Mouse (Mus musculus) liver, embryonic 12.5 days (tissue): ENCODE data around the gene Lrba. TPM values are rescaled to one million over a fixed set of nuclear protein-coding genes. Genes with fewer than 3 reads are reported as not detected.
A peak's percentile ranks its signal among the peaks of the same experiment; 100 is the strongest.

Experiments
- ATAC-seq: fragments of 200-750 bp; cut with Nextera tagmentation; 2 replicates; pipeline ENCODE4 v1.8.0; 2017; ENCODE audit warnings: moderate number of reproducible peaks, mild to moderate bottlenecking, moderate library complexity
- H3K27ac ChIP-seq: fragments of 300-500 bp; sonication (generic); 2 replicates; pipeline ENCODE4 v1.5.1; 2016; ENCODE audit warnings: mild to moderate bottlenecking
- H3K27me3 ChIP-seq: fragments of 300-500 bp; sonication (generic); replicated peaks from 2 replicates; pipeline ENCODE4 v1.6.1; 2016; ENCODE audit warnings: mild to moderate bottlenecking, moderate library complexity
- H3K36me3 ChIP-seq: fragments of 300-500 bp; sonication (generic); 2 replicates; pipeline ENCODE4 v1.6.1; 2016; ENCODE audit warnings: mild to moderate bottlenecking, moderate library complexity
- H3K4me1 ChIP-seq: fragments of 300-500 bp; sonication (generic); 2 replicates; pipeline ENCODE4 v1.6.1; 2016
- H3K4me2 ChIP-seq: fragments of 300-500 bp; sonication (generic); 2 replicates; pipeline ENCODE4 v1.6.1; 2016; ENCODE audit warnings: mild to moderate bottlenecking, moderate library complexity
- H3K4me3 ChIP-seq: fragments of 300-500 bp; sonication (generic); 2 replicates; pipeline ENCODE4 v1.5.1; 2016; ENCODE audit warnings: mild to moderate bottlenecking, moderate library complexity
- H3K9ac ChIP-seq: fragments of 300-500 bp; sonication (generic); 2 replicates; pipeline ENCODE4 v1.6.1; 2016; ENCODE audit warnings: mild to moderate bottlenecking, moderate library complexity
- H3K9me3 ChIP-seq: fragments of 300-500 bp; sonication (generic); replicated peaks from 2 replicates; pipeline ENCODE4 v1.6.1; 2016; ENCODE audit warnings: mild to moderate bottlenecking, moderate library complexity
- WGBS: fragments of 180-500 bp; shearing (Covaris S2); methylation state at CpG from one replicate; pipeline ENCODE4 v1.1.7; 2016; ENCODE audit not compliant: insufficient replicate concordance; 5-methylcytosine and 5-hydroxymethylcytosine counted together
- polyA plus RNA-seq: library from polyadenylated mRNA; unstranded; fragments of >200 nt; fragmentation: Nextera tagmentation; extraction: Ambion mirVana; gene quantifications from 2 replicates; pipeline ENCODE4 v1.2.1, GENCODE M21; 2016

Lrba gene
- polyA plus RNA-seq, 1 experiment from 2014 or later, result 3.6 TPM

GRCm38 (mm10) chr3:86754595-86755557 is 530.4 kb downstream of the Lrba start:
- H3K4me1 ChIP-seq, result no peaks in the 10 kb centered on the region
- 0 out of 2 replicates have a peak overlapping the region, but pooled peaks have one; percentile 1 for H3K4me2 ChIP-seq
- H3K27me3 ChIP-seq, result no peaks in the 10 kb centered on the region
- H3K27ac ChIP-seq, result no peak overlapping the region
- no peak for ATAC-seq
- H3K4me3 ChIP-seq, result no peak overlapping the region
- no peaks in the 10 kb centered on the region for H3K36me3 ChIP-seq
- 67% methylated on average over 14 of the region's 14 CpGs for WGBS
- no peaks in the 10 kb centered on the region for H3K9me3 ChIP-seq
- no peak overlapping the region for H3K9ac ChIP-seq

- no peak for ATAC-seq
- no peaks in the 10 kb centered on the region for H3K4me1 ChIP-seq
- no peak overlapping the region for H3K4me2 ChIP-seq
- H3K9me3 ChIP-seq, result no peaks in the 10 kb centered on the region
- H3K27ac ChIP-seq, result no peak overlapping the region
- WGBS, result 82% methylated on average over 1 of the region's 1 CpGs
- no peak overlapping the region for H3K4me3 ChIP-seq
- H3K9ac ChIP-seq, result no peak overlapping the region
- H3K36me3 ChIP-seq, result no peaks in the 10 kb centered on the region
- no peaks in the 10 kb centered on the region for H3K27me3 ChIP-seq
Measured at GRCm38 (mm10) chr3:86756548-86756947, 532.1 kb downstream of the Lrba start.

DNA sequence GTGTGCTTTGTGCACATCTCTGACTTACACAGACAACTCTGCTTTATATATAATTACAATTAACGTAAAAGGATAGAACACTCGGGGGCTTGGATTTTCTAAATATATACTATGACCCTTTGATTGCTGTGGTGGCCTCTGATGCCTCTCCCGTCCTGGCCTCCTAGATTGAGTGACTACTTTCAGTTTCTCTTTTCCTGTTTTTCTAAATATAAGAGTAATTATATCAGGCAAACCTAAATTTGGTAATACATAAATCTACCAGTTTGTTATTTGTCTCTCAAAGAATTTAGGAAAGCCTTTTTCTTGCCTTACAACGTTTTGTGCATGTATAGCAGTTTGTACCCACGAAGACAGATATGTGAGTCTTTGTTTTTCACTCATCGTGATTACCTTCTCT is 534.2 kb downstream of the Lrba start:
- H3K4me2 ChIP-seq, result 0 out of 2 replicates have a peak overlapping the region, but pooled peaks have one; percentile 6
- WGBS, result 57% methylated on average over 6 of the region's 6 CpGs

DNA sequence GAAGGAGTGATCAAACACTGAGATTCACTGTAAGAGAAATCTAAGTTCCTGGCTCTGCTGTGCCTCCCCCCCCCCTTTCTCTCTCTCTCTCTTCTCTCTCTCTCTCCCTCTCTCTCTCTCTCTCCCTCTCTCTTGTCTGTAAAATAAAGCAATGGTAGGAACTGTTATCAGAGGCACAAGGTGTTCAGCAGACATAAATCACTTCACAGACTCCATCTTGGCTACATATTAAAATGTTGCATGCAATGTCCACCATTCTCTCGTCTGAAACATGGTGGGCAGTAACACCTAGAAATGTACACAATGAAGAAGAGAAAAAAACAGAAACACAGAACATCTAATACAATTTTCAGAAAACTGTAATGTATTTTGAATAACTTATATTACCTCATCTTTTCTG is 534.9 kb downstream of the Lrba start:
- Histone ChIP-seq H3K36me3 (no peaks in the 10 kb centered on the region), H3K9ac (no peak overlapping the region), H3K27me3 (no peaks in the 10 kb centered on the region), H3K9me3 (no peaks in the 10 kb centered on the region), H3K4me1 (no peaks in the 10 kb centered on the region), H3K27ac (no peak overlapping the region), H3K4me3 (no peak overlapping the region), H3K4me2 (no peak overlapping the region)
- 67% methylated on average over 1 of the region's 1 CpGs for whole genome bisulfite sequencing
- ATAC-seq, result no peak

More for the DNA sequence above, 534.2 kb downstream of the Lrba start:
- Histone ChIP-seq H3K4me3 (no peak overlapping the region), H3K27me3 (no peaks in the 10 kb centered on the region), H3K9me3 (no peaks in the 10 kb centered on the region), H3K4me1 (no peaks in the 10 kb centered on the region), H3K36me3 (no peaks in the 10 kb centered on the region), H3K27ac (no peak overlapping the region), H3K9ac (no peak overlapping the region)
- no peak for ATAC-seq

DNA sequence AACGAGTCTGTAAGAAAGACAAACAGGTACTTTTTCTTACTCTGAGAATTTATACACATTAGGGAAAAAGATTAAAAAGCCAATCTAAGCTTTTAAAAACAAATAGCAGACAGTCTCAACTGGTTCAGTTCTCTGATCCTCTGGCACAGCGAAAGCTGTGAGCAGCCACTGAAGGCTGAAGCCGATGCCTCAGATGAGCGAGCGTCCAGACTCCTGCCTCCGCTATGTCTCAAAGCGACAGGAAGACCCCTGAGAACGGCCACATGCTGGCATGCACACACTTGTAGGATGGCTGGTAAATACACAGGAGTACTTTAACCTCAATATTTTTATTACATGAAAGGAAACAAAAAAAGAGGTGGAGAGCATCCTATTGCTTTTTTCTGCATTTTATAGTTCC is 535.4 kb downstream of the Lrba start:
- Histone ChIP-seq H3K27me3 (no peaks in the 10 kb centered on the region), H3K27ac (no peak overlapping the region), H3K36me3 (no peaks in the 10 kb centered on the region), H3K9ac (no peak overlapping the region), H3K4me2 (no peak overlapping the region), H3K4me3 (no peak overlapping the region), H3K9me3 (no peaks in the 10 kb centered on the region), H3K4me1 (no peaks in the 10 kb centered on the region)
- no peak for ATAC-seq
- 79% methylated on average over 8 of the region's 8 CpGs for WGBS

- Histone ChIP-seq H3K27me3 (no peaks in the 10 kb centered on the region), H3K36me3 (no peaks in the 10 kb centered on the region), H3K27ac (no peak overlapping the region), H3K9ac (no peak overlapping the region), H3K4me2 (no peak overlapping the region), H3K4me3 (no peak overlapping the region), H3K4me1 (no peaks in the 10 kb centered on the region), H3K9me3 (no peaks in the 10 kb centered on the region)
- ATAC-seq, result no peak
- 79% methylated on average over 7 of the region's 7 CpGs for WGBS
Measured at GRCm38 (mm10) chr3:86760474-86760873, 536.0 kb downstream of the Lrba start.

DNA sequence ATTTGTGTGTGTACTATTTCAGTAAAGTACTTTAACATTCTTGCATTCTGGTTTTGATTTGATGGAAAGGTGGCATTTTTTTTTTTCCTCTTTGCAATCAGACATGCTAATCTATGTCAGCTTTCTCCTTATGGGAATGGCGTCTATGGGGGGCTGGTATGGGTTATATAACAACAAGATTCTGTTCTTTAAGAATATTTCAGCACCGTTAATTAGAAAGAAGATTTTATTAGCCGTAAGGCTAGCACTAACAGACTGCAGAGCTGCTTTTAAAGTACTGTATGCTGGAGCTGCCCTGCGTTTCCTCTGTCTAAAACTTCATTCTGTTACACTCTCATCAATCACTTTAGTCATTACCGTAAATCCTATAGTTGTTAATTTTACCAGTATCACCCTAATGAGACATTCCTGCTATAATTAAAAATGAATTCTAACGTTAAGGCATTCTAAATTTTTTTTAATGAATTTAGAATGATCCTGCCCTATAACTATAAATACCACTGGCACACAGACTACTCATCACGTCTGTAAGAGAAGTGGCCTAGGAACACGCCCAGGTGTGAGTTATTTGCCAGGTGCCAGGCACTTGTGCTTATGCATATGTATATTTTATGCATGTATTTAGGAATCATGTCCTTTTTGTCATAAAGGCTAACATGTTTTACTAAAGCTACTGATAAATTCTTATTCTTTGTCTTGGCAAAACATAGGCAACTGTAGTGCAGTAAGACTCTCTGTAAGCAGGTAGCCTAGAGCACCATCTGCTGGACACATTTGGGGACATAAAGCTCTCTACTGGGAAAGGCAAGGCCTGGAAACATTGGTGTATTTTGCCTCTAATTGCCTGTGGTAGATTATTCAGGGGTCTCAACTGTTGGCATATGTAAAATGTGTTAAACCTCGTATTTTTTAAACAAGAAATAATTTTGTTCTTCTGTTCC is 536.9 kb downstream of the Lrba start:
- no peaks in the 10 kb centered on the region for H3K9me3 ChIP-seq
- no peaks in the 10 kb centered on the region for H3K4me1 ChIP-seq
- H3K9ac ChIP-seq, result no peak overlapping the region
- no peaks in the 10 kb centered on the region for H3K27me3 ChIP-seq
- H3K4me3 ChIP-seq, result no peak overlapping the region
- WGBS, result 59% methylated on average over 9 of the region's 9 CpGs
- no peak overlapping the region for H3K4me2 ChIP-seq
- no peak overlapping the region for H3K27ac ChIP-seq
- ATAC-seq, result no peak
- H3K36me3 ChIP-seq, result no peaks in the 10 kb centered on the region

- WGBS, result 82% methylated on average over 6 of the region's 6 CpGs
- Histone ChIP-seq H3K27me3 (no peaks in the 10 kb centered on the region), H3K27ac (no peak overlapping the region), H3K36me3 (no peaks in the 10 kb centered on the region), H3K4me1 (no peaks in the 10 kb centered on the region), H3K9me3 (no peaks in the 10 kb centered on the region), H3K4me3 (no peak overlapping the region), H3K9ac (no peak overlapping the region), H3K4me2 (no peak overlapping the region)
- ATAC-seq, result no peak
Measured at GRCm38 (mm10) chr3:86762036-86762415, 537.5 kb downstream of the Lrba start.

DNA sequence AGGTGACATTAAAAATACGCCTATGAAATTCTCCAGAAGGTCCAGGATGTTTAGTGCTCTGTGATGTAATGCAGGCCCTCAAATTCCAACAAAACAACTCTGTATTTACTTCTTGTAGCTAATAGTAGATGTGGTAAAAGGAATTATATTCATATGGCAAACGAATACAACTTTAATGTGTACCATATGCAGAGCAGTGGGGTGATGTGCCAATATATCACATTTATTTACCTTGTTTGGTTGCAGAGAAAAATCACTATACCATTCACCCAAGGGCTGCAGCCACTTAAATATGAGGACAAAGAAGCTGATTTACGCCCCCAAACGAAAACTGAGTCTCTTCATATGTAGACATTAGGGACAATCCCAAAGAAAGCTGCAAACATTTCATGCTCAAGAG is 538.0 kb downstream of the Lrba start:
- no peaks in the 10 kb centered on the region for H3K4me1 ChIP-seq
- no peaks in the 10 kb centered on the region for H3K9me3 ChIP-seq
- 73% methylated on average over 4 of the region's 4 CpGs for WGBS
- H3K27ac ChIP-seq, result no peak overlapping the region
- no peak overlapping the region for H3K4me3 ChIP-seq
- no peak for ATAC-seq
- no peaks in the 10 kb centered on the region for H3K36me3 ChIP-seq
- H3K9ac ChIP-seq, result no peak overlapping the region
- H3K4me2 ChIP-seq, result no peak overlapping the region
- H3K27me3 ChIP-seq, result no peaks in the 10 kb centered on the region

DNA sequence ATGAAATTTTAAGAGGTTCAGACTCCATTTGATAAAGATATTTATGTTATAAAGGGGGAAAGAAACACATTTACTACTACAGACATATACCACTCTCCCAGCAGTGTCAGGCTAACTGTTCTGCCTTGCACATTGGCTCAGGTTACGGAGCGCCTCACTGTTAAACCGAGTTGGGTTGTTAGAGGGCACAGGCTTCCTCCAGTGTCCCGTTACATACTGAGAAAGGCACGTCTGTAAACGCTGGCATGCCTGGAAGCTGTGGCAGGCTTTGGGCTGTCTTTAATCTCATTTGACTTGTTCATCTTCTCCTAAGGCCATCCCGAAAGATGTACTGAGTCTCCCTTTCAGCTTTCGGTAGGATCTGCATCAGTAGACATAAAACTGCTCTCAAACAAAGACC is 544.1 kb downstream of the Lrba start:
- no peaks in the 10 kb centered on the region for H3K9me3 ChIP-seq
- WGBS, result 51% methylated on average over 8 of the region's 8 CpGs
- H3K4me3 ChIP-seq, result no peak overlapping the region
- no peak overlapping the region for H3K9ac ChIP-seq
- no peaks in the 10 kb centered on the region for H3K4me1 ChIP-seq
- H3K27ac ChIP-seq, result no peak overlapping the region
- no peak overlapping the region for H3K4me2 ChIP-seq
- H3K36me3 ChIP-seq, result no peaks in the 10 kb centered on the region
- ATAC-seq, result no peak
- H3K27me3 ChIP-seq, result no peaks in the 10 kb centered on the region

- WGBS, result 73% methylated on average over 6 of the region's 6 CpGs
- Histone ChIP-seq H3K9ac (no peak overlapping the region), H3K27me3 (no peaks in the 10 kb centered on the region), H3K4me3 (no peak overlapping the region), H3K27ac (no peak overlapping the region), H3K9me3 (no peaks in the 10 kb centered on the region), H3K4me1 (no peaks in the 10 kb centered on the region), H3K4me2 (no peak overlapping the region), H3K36me3 (no peaks in the 10 kb centered on the region)
- ATAC-seq, result no peak
Measured at GRCm38 (mm10) chr3:86768969-86769368, 544.5 kb downstream of the Lrba start.
